Mouse (Mus musculus): ENCODE measurements around the gene Chdh.

GRCm38 (mm10) chr14:29987739-29988138 is 21.1 kb upstream of the Chdh start:
- no peak for TF ChIP-seq CTCF (IDR thresholded peaks at IDR 0.05; ENCODE audit: insufficient read depth, low read depth, low read length)
- TF ChIP-seq POLR2A (IDR thresholded peaks at IDR 0.05; ENCODE audit: insufficient read depth, low read depth, low read length): no peak

Measured in olfactory bulb, adult 2 months (tissue).